16 mouse cellular contexts compared by ENCODE assay signal in the genomic region with DNA sequence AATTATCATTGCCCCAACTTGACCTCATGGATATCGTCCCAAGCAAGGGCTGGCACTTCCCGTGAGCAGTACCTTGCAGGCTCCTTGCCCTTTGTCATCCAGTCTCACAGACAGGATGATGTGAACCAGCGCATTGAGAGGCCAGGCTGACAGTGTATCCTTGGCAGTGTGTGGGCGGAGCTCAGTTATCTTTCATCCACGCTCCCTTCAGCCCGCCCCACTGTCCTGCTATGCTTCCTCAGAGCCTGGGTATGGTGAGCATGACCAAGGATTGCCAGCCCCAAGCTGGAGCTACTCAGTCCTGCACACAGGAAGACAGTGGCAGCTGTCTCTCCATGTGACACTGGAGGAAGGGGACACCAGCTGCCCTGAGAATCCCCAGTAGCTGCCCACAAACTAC.
DNase-seq lines count a peak whose midpoint lies in the region; ATAC-seq and TF ChIP-seq lines count a peak whose summit lies in the region.
"Had no signal": no experiment of that assay in that cellular context is flagged by ENCODE, and none has a peak within 500 bp of the region (broad histone marks: within the 10 kb centered on the region; RNA-seq: fewer than 3 reads in every experiment).

No protein-coding gene starts in this region.

- H3K4me1 ChIP-seq in forebrain, embryonic 11.5 days (replicated peaks; ENCODE audit: control insufficient read depth, insufficient read depth, low read length), result 0 out of 2 replicates have a peak, but pooled peaks cover 1% of the 10 kb centered on the region
- no peaks in the 10 kb centered on the region for H3K4me1 ChIP-seq in forebrain, postnatal 0 days (ENCODE audit: insufficient read depth)
- H3K4me1 ChIP-seq in liver, embryonic 16.5 days (ENCODE audit: control insufficient read depth, low read depth, low read length), result peaks cover 10% of the 10 kb centered on the region
- H3K4me1 ChIP-seq in thymus, adult 2 months (replicated peaks; ENCODE audit: control insufficient read depth, insufficient read depth, low read length), result no peaks in the 10 kb centered on the region
- H3K4me1 ChIP-seq: forebrain, embryonic 12.5 days; midbrain, embryonic 12.5 days had no signal

- no peaks in the 10 kb centered on the region for H3K27me3 ChIP-seq in forebrain, embryonic 11.5 days (ENCODE audit: control insufficient read depth, insufficient read depth, low read length)
- H3K27me3 ChIP-seq in forebrain, postnatal 0 days (ENCODE audit: insufficient read depth, low read length), result no peaks in the 10 kb centered on the region
- H3K27me3 ChIP-seq in liver, embryonic 16.5 days (ENCODE audit: control insufficient read depth, insufficient read depth, low read depth, low read length), result no peaks in the 10 kb centered on the region
- H3K27me3 ChIP-seq in thymus, adult 2 months (ENCODE audit: control insufficient read depth, insufficient read depth, low read length), result no peaks in the 10 kb centered on the region
- H3K27me3 ChIP-seq: embryonic facial prominence, embryonic 13.5 days; forebrain, embryonic 12.5 days; midbrain, embryonic 12.5 days had no signal

- H3K4me3 ChIP-seq in forebrain, embryonic 11.5 days (ENCODE audit: low read depth, low read length), result no peak overlapping the region
- H3K4me3 ChIP-seq in forebrain, postnatal 0 days (ENCODE audit: low read depth, low read length), result no peak overlapping the region
- H3K4me3 ChIP-seq in liver, embryonic 16.5 days (ENCODE audit: low read depth, low read length), result no peak overlapping the region
- H3K4me3 ChIP-seq in thymus, adult 2 months (ENCODE audit: control insufficient read depth, insufficient read depth, low read length), result no peak overlapping the region
- H3K4me3 ChIP-seq: embryonic facial prominence, embryonic 13.5 days; forebrain, embryonic 12.5 days; midbrain, embryonic 12.5 days had no signal

- no peak overlapping the region for H3K27ac ChIP-seq in forebrain, embryonic 11.5 days (ENCODE audit: low read depth, low read length)
- H3K27ac ChIP-seq in forebrain, postnatal 0 days (ENCODE audit: low read depth, low read length), result no peak overlapping the region
- H3K27ac ChIP-seq in liver, embryonic 16.5 days (ENCODE audit: low read length), result peak overlapping the region; percentile 22; the same call in 1 of the 2 replicates
- no peak overlapping the region for H3K27ac ChIP-seq in thymus, adult 2 months (ENCODE audit: control insufficient read depth, insufficient read depth, low read length)
- H3K27ac ChIP-seq: embryonic facial prominence, embryonic 13.5 days; forebrain, embryonic 12.5 days; midbrain, embryonic 12.5 days had no signal

- ATAC-seq in forebrain, embryonic 11.5 days (replicated peaks; ENCODE audit: low FRiP score), result 0 out of 2 replicates have a peak, but pooled peaks have one; percentile 19
- ATAC-seq in forebrain, postnatal 0 days, result no peak
- peak; percentile 83 for ATAC-seq in erythroblast, adult 5-6 weeks (replicated peaks; ENCODE audit: low FRiP score, poor library complexity, severe bottlenecking)
- ATAC-seq in liver, embryonic 16.5 days (ENCODE audit: low read depth), result peak; percentile 84

- H3K4me2 ChIP-seq in forebrain, embryonic 11.5 days (ENCODE audit: low read depth, low read length, severe bottlenecking), result no peak overlapping the region
- no peak overlapping the region for H3K4me2 ChIP-seq in forebrain, postnatal 0 days (ENCODE audit: low read depth)
- no peak overlapping the region for H3K4me2 ChIP-seq in liver, embryonic 16.5 days (ENCODE audit: low read depth, low read length)
- H3K4me2 ChIP-seq: embryonic facial prominence, embryonic 13.5 days; forebrain, embryonic 12.5 days; midbrain, embryonic 12.5 days had no signal

- H3K9me3 ChIP-seq in forebrain, embryonic 11.5 days (ENCODE audit: control insufficient read depth, low read length), result no peaks in the 10 kb centered on the region
- H3K9me3 ChIP-seq in forebrain, postnatal 0 days (ENCODE audit: low read length), result no peaks in the 10 kb centered on the region
- no peaks in the 10 kb centered on the region for H3K9me3 ChIP-seq in liver, embryonic 16.5 days (replicated peaks; ENCODE audit: control insufficient read depth, low read length)
- H3K9me3 ChIP-seq: embryonic facial prominence, embryonic 13.5 days; forebrain, embryonic 12.5 days; midbrain, embryonic 12.5 days had no signal

- no peak for TF ChIP-seq POLR2A in thymus, adult 2 months (IDR thresholded peaks at IDR 0.05; ENCODE audit: control insufficient read depth, extremely low read depth, insufficient read depth, low read length, poor library complexity)

- no peaks in the 10 kb centered on the region; the same call in none of the 2 replicates for H3K36me3 ChIP-seq in forebrain, embryonic 11.5 days (ENCODE audit: control insufficient read depth, insufficient read depth, low read length)
- peaks cover 64% of the 10 kb centered on the region for H3K36me3 ChIP-seq in forebrain, postnatal 0 days (ENCODE audit: insufficient read depth)
- peaks cover 73% of the 10 kb centered on the region for H3K36me3 ChIP-seq in liver, embryonic 16.5 days (ENCODE audit: control insufficient read depth, insufficient read depth)
- no peaks in the 10 kb centered on the region for H3K36me3 ChIP-seq in thymus, adult 2 months (ENCODE audit: control insufficient read depth, insufficient read depth, low read length)

- no peak for TF ChIP-seq CTCF in forebrain, postnatal 0 days (IDR thresholded peaks at IDR 0.05; ENCODE audit: low read depth)
- TF ChIP-seq CTCF in thymus, adult 2 months (IDR thresholded peaks at IDR 0.05; ENCODE audit: borderline replicate concordance, control insufficient read depth, extremely low read depth, insufficient read depth, low read length, poor library complexity), result no peak

- WGBS in forebrain, embryonic 11.5 days, result 83% methylated on average over 6 of the region's 6 CpGs
- 82% methylated on average over 6 of the region's 6 CpGs for whole genome bisulfite sequencing in forebrain, postnatal 0 days
- 41% methylated on average over 6 of the region's 6 CpGs for WGBS in liver, embryonic 16.5 days (ENCODE audit: insufficient replicate concordance)
- 94% methylated on average over 6 of the region's 6 CpGs for WGBS in thymus, adult 2 months

- no peak overlapping the region for H3K9ac ChIP-seq in forebrain, embryonic 11.5 days (ENCODE audit: low read length)
- no peak overlapping the region for H3K9ac ChIP-seq in forebrain, postnatal 0 days
- H3K9ac ChIP-seq in liver, embryonic 16.5 days (ENCODE audit: low read depth, low read length), result 0 out of 2 replicates have a peak overlapping the region, but pooled peaks have one; percentile 29
- H3K9ac ChIP-seq: embryonic facial prominence, embryonic 13.5 days; forebrain, embryonic 12.5 days; midbrain, embryonic 12.5 days had no signal

- DNase-seq in forebrain, embryonic 11.5 days (ENCODE audit: low spot score), result no peak
- DNase-seq in forebrain, postnatal 0 days, result no peak
- peak; percentile 32 for DNase-seq in MN1 (ENCODE audit: low spot score)
- no peak for DNase-seq in testis, postnatal 10 days (ENCODE audit: low spot score)
- no peak for DNase-seq in thymus, adult 2 months
- DNase-seq: B cell, adult 2 months; cerebellum, adult 2 months; gastrocnemius, postnatal 36 days; kidney, adult 8-10 months; kidney, postnatal 4 days; layer of hippocampus, postnatal 36 days had no signal
